Comparison of ENCODE assay signal across 12 mouse cellular contexts in genomic region chr14:40963501-40964213, GRCm38 (mm10). TPM values are rescaled to one million over a fixed set of nuclear protein-coding genes. Genes with fewer than 3 reads are reported as not detected.
DNase-seq lines count a peak whose midpoint lies in the region; ATAC-seq and TF ChIP-seq lines count a peak whose summit lies in the region.
"Had no signal": no experiment of that assay in that cellular context is flagged by ENCODE, and none has a peak within 500 bp of the region (broad histone marks: within the 10 kb centered on the region; RNA-seq: fewer than 3 reads in every experiment).

No protein-coding gene starts in this region.

- peaks cover 74% of the 10 kb centered on the region for H3K4me1 ChIP-seq in heart, embryonic 13.5 days
- peaks cover 67% of the 10 kb centered on the region for H3K4me1 ChIP-seq in lung, embryonic 15.5 days
- peaks cover 77% of the 10 kb centered on the region for H3K4me1 ChIP-seq in G1E (ENCODE audit: insufficient read depth, low read depth, low read length)
- peaks cover 64 to 68% of the 10 kb centered on the region in 2 experiments for H3K4me1 ChIP-seq in liver, embryonic 14.5 days (replicated peaks; ENCODE audit: control insufficient read depth in 2 of 2, insufficient read depth in 2 of 2, low read length in 1 of 2)

- no peaks in the 10 kb centered on the region for H3K36me3 ChIP-seq in heart, embryonic 13.5 days
- H3K36me3 ChIP-seq in lung, embryonic 15.5 days = no peaks in the 10 kb centered on the region
- H3K36me3 ChIP-seq in G1E (replicated peaks) = peaks cover 21% of the 10 kb centered on the region
- no peaks in the 10 kb centered on the region for H3K36me3 ChIP-seq in liver, embryonic 14.5 days (replicated peaks; ENCODE audit: control insufficient read depth, insufficient read depth, low read depth)
- H3K36me3 ChIP-seq: midbrain, embryonic 13.5 days had no signal

- H3K4me2 ChIP-seq in heart, embryonic 13.5 days = peak overlapping the region; percentile 95
- peak overlapping the region; percentile 75 for H3K4me2 ChIP-seq in lung, embryonic 15.5 days
- H3K4me2 ChIP-seq in liver, embryonic 14.5 days (ENCODE audit: low read depth) = peak overlapping the region; percentile 86

- no peak for ATAC-seq in heart, embryonic 13.5 days (ENCODE audit: extremely low read depth, insufficient number of reproducible peaks, low FRiP score, low TSS enrichment)
- ATAC-seq in lung, embryonic 15.5 days (ENCODE audit: borderline replicate concordance, extremely low read depth, low FRiP score, low TSS enrichment) = no peak
- ATAC-seq in G1E (ENCODE audit: extremely low read depth, insufficient number of reproducible peaks, low FRiP score, poor library complexity, severe bottlenecking) = no peak
- no peak for ATAC-seq in liver, embryonic 14.5 days (ENCODE audit: insufficient read depth)
- ATAC-seq: hindbrain, embryonic 16.5 days; midbrain, embryonic 13.5 days had no signal

- no peak overlapping the region for H3K27ac ChIP-seq in heart, embryonic 13.5 days (replicated peaks)
- H3K27ac ChIP-seq in lung, embryonic 15.5 days = no peak overlapping the region
- peak overlapping the region; percentile 88 for H3K27ac ChIP-seq in liver, embryonic 14.5 days
- H3K27ac ChIP-seq: midbrain, embryonic 13.5 days had no signal

- 48% methylated on average over 3 of the region's 3 CpGs for WGBS in heart, embryonic 13.5 days
- 58% methylated on average over 3 of the region's 3 CpGs for WGBS in lung, embryonic 15.5 days
- 29% methylated on average over 3 of the region's 3 CpGs for WGBS in liver, embryonic 14.5 days (ENCODE audit: insufficient replicate concordance)

- no peak overlapping the region for H3K9ac ChIP-seq in heart, embryonic 13.5 days
- no peak overlapping the region for H3K9ac ChIP-seq in lung, embryonic 15.5 days
- peak overlapping the region; percentile 40 for H3K9ac ChIP-seq in liver, embryonic 14.5 days (replicated peaks)
- H3K9ac ChIP-seq: midbrain, embryonic 13.5 days had no signal

- no peak for TF ChIP-seq EP300 in liver, embryonic 14.5 days (IDR thresholded peaks at IDR 0.05; ENCODE audit: low read depth)

- intact Hi-C loops in heart, postnatal 10 days (cut with DNase I) = no loop called here

- no peaks in the 10 kb centered on the region for H3K27me3 ChIP-seq in heart, embryonic 13.5 days (replicated peaks)
- no peaks in the 10 kb centered on the region for H3K27me3 ChIP-seq in lung, embryonic 15.5 days
- H3K27me3 ChIP-seq in G1E (ENCODE audit: insufficient read depth, low read length) = no peaks in the 10 kb centered on the region
- no peaks in the 10 kb centered on the region for H3K27me3 ChIP-seq in liver, embryonic 14.5 days (ENCODE audit: control insufficient read depth, insufficient read depth, low read length)
- H3K27me3 ChIP-seq: midbrain, embryonic 13.5 days had no signal

- no peak for DNase-seq in heart, postnatal 10 days
- no peak for DNase-seq in lung, postnatal 14 days
- DNase-seq in G1E (ENCODE audit: low spot score) = no peak
- no peak for DNase-seq in liver, embryonic 14.5 days (ENCODE audit: low read depth in 3 of 3, low spot score in 3 of 3)
- no peak for DNase-seq in layer of hippocampus, adult 18-20 months (ENCODE audit: low spot score in 2 of 2)
- DNase-seq in cerebellum, adult 11 months = no peak
- DNase-seq: adrenal gland, postnatal 10 days; cerebellum, adult 8-10 months had no signal

- TF ChIP-seq CTCF in G1E (IDR thresholded peaks at IDR 0.05; ENCODE audit: low read depth, low read length) = no peak
- TF ChIP-seq CTCF in liver, embryonic 14.5 days (IDR thresholded peaks at IDR 0.05; ENCODE audit: low read depth) = no peak

- H3K4me3 ChIP-seq in heart, embryonic 13.5 days = 0 out of 2 replicates have a peak overlapping the region, but pooled peaks have one; percentile 4
- H3K4me3 ChIP-seq in lung, embryonic 15.5 days = 0 out of 2 replicates have a peak overlapping the region, but pooled peaks have one; percentile 1
- peak overlapping the region; percentile 56; the same call in 1 of the 2 replicates for H3K4me3 ChIP-seq in G1E (ENCODE audit: low read depth, low read length)
- no peak overlapping the region for H3K4me3 ChIP-seq in liver, embryonic 14.5 days (ENCODE audit: insufficient read depth in 1 of 2, low read depth in 2 of 2, low read length in 2 of 2)
- H3K4me3 ChIP-seq: midbrain, embryonic 13.5 days had no signal

- no peaks in the 10 kb centered on the region for H3K9me3 ChIP-seq in heart, embryonic 13.5 days
- no peaks in the 10 kb centered on the region for H3K9me3 ChIP-seq in lung, embryonic 15.5 days
- H3K9me3 ChIP-seq in G1E (replicated peaks) = no peaks in the 10 kb centered on the region
- no peaks in the 10 kb centered on the region for H3K9me3 ChIP-seq in liver, embryonic 14.5 days (ENCODE audit: control insufficient read depth, low read length)
- H3K9me3 ChIP-seq: midbrain, embryonic 13.5 days had no signal

RNA-seq across cellular contexts. Expression of gene Tspan14, which starts 3.0 kb away (rescaled TPM):
- polyA plus RNA-seq in heart, embryonic 13.5 days (2015; fragmentation: Nextera tagmentation; extraction: Ambion mirVana) = 40.8 and 42.0 TPM in 2 replicates
- 10 to 100 TPM; 28.1 to 30.4 TPM for total RNA-seq in heart, postnatal 10 days (2021)
- 99.0 and 101 TPM in 2 replicates for polyA plus RNA-seq in lung, embryonic 15.5 days (2015; fragmentation: Nextera tagmentation; extraction: Ambion mirVana)
- total RNA-seq in G1E (2014; fragmentation: Nextera tagmentation) (32.3 and 36.3 TPM in 2 replicates), G1E (2017) (23.4 and 27.2 TPM in 2 replicates)
- polyA plus RNA-seq in G1E (2012) = 7.5 and 10.3 TPM in 2 replicates
- 22.0 and 22.9 TPM in 2 replicates for polyA plus RNA-seq in liver, embryonic 14.5 days (2012; rRNA removed)
- 25.4 and 28.5 TPM in 2 replicates for polyA plus RNA-seq in liver, embryonic 14.5 days (2014; fragmentation: Nextera tagmentation; extraction: Ambion mirVana)
- 10 to 100 TPM; 30.5 to 33.7 TPM for total RNA-seq in layer of hippocampus, adult 18-20 months (2021)

RNA-seq across cellular contexts. Expression of gene Fam213a, which starts 49.9 kb away (rescaled TPM):
- 48.6 and 50.4 TPM in 2 replicates for polyA plus RNA-seq in heart, embryonic 13.5 days (2015; fragmentation: Nextera tagmentation; extraction: Ambion mirVana)
- 10 to 100 TPM; 16.1 to 32.2 TPM for total RNA-seq in heart, postnatal 10 days (2021)
- 147 and 150 TPM in 2 replicates for polyA plus RNA-seq in lung, embryonic 15.5 days (2015; fragmentation: Nextera tagmentation; extraction: Ambion mirVana)
- total RNA-seq in G1E (2014; fragmentation: Nextera tagmentation) (101 and 113 TPM in 2 replicates), G1E (2017) (57.9 and 59.7 TPM in 2 replicates)
- 9.4 and 12.5 TPM in 2 replicates for polyA plus RNA-seq in G1E (2012)
- polyA plus RNA-seq in liver, embryonic 14.5 days (2012; rRNA removed) = 22.0 and 39.4 TPM in 2 replicates
- polyA plus RNA-seq in liver, embryonic 14.5 days (2014; fragmentation: Nextera tagmentation; extraction: Ambion mirVana) = 41.8 and 45.1 TPM in 2 replicates
- 100 to 1,000 TPM; 173 to 191 TPM for total RNA-seq in layer of hippocampus, adult 18-20 months (2021)

Comparison
In these comparisons a context has a peak if more than half of its experiments do, and no peak if none do; other contexts are left out.
1. H3K4me3 ChIP-seq: peak in heart, embryonic 13.5 days (single experiment), lung, embryonic 15.5 days (single experiment) and G1E (single experiment); none in liver, embryonic 14.5 days (0 of 2).
2. Peak in every context shown above with its lines, with median percentiles within 50 percentile points of each other: H3K4me2 ChIP-seq.